Mouse (Mus musculus): ENCODE data around the gene Cdc26. TPM values are rescaled to one million over a fixed set of nuclear protein-coding genes. Genes with fewer than 3 reads are reported as not detected.
A peak's percentile ranks its signal among the peaks of the same experiment; 100 is the strongest.

The Cdc26 gene
- 150 and 151 TPM in 2 replicates for total RNA-seq (2014; fragmentation: Nextera tagmentation)
- 103 and 127 TPM in 2 replicates for total RNA-seq (2017)

- ATAC-seq (replicated peaks; ENCODE audit: poor library complexity, severe bottlenecking): peak; percentile 94
Observed at GRCm38 (mm10) chr4:62408601-62409282, at the start of gene Cdc26, which contains the start of gene Prpf4. Gene Cdc26 (minus strand): TSS chr4:62408642. Gene Prpf4 (plus strand): TSS chr4:62408797.

DNA sequence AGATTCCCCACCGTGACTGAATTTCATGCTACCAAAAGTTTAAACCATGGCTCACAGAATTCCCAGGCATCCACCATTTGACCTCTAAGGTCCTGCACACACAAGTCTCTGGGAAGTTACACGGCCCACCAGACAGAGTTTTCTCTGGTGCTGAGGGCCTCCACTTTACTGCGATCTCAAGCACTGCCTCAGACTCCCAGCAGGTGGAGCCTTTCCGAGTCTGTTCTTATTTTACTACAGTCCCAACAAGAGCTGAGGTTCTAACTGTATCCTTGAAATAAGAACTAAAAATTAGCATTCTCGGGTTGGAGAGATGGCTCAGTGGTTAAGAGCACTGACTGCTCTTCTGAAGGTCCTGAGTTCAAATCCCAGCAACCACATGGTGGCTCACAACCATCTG, 46.6 kb upstream of the Cdc26 start:
- peak; percentile 69 for ATAC-seq (replicated peaks; ENCODE audit: poor library complexity, severe bottlenecking)

DNA sequence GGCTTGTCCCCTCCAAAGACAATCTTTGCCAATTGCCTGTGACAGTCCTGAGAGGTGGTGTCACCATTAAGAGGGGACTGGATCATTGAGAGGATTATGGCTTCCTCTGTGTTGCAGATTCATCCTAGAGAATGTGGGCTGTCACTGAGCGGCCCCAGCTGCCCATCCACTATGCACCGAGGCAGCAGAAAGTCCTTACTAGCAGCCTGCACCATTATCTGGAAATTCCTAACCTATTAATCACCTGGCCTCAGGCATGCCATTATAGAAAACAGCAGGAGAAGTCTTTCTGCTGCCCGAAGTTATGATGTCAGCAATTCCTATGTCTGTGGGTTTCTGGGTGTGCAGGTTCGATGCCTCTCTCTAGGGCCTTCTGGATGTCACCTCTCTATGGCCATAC, 32.5 kb upstream of the Cdc26 start:
- ATAC-seq (replicated peaks; ENCODE audit: poor library complexity, severe bottlenecking): no peak

DNA sequence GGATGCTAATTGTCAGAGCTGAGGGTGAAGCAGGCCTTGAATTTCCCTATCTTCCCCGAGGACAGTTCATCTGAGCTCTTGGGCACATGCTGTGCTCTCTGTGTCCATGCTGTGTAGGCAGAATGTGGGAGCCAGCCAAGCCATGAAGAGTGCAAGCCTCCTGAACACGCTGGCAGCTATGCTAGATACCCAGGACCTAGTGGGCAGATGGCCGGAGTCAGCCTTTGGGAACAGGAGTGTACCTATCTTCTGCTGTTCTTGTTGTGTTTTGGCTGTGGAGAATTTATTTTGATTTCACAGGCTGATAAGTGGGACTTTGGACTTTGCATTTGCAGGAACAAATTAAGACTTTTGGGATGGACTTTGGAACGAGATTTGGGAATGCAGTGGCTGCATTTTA, 32.1 kb upstream of the Cdc26 start:
- ATAC-seq (replicated peaks; ENCODE audit: poor library complexity, severe bottlenecking): no peak

DNA sequence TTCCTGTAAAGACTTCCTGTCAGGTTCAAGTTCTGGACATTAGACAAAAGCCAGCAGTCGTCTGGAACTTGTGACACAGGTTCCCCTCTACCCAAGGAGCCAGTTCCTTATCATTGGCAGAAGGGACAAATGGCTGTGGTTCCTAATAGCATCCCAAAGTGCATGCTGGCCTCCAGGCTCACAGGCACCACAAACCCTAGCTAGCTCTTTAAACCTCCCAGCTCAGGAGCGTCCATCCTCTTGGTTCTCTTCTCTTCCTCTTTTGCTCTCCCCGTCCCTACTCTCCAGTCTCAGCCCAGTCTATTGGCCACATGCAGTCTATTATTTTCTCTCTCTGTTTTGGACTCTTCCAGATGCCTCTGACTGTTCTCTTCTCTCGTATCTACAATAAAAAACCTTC, 31.4 kb upstream of the Cdc26 start:
- ATAC-seq (replicated peaks; ENCODE audit: poor library complexity, severe bottlenecking): peak; percentile 82

- ATAC-seq (replicated peaks; ENCODE audit: poor library complexity, severe bottlenecking): no peak
Observed at GRCm38 (mm10) chr4:62437871-62438270, 29.4 kb upstream of the Cdc26 start.

GRCm38 (mm10) chr4:62437256-62437778, 28.9 kb upstream of the Cdc26 start:
- ATAC-seq (replicated peaks; ENCODE audit: poor library complexity, severe bottlenecking): no peak

DNA sequence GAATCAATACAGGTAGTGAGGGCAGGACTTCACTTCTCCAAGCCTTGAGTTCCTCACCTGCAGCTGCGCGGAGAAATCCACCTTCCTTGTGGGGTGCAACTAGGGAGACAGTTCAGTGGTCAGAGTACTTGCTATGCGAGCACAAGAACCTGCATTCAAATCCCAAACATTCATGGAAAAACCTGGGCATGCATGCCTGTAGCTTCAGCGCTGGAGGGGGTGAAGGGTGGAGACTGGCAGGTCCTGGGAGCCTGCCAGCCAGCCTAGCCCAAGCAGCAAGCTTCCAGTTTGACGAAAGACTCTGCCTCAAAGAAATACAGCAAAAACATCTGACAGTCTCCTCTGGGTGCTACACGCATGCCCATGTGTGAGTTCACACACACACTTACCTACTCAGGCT, 26.6 kb upstream of the Cdc26 start, which contains the start of gene Rnf183:
Gene Rnf183, minus strand, starts transcription at position 172 of the 400 bp plus-strand sequence.
- ATAC-seq (replicated peaks; ENCODE audit: poor library complexity, severe bottlenecking): no peak

DNA sequence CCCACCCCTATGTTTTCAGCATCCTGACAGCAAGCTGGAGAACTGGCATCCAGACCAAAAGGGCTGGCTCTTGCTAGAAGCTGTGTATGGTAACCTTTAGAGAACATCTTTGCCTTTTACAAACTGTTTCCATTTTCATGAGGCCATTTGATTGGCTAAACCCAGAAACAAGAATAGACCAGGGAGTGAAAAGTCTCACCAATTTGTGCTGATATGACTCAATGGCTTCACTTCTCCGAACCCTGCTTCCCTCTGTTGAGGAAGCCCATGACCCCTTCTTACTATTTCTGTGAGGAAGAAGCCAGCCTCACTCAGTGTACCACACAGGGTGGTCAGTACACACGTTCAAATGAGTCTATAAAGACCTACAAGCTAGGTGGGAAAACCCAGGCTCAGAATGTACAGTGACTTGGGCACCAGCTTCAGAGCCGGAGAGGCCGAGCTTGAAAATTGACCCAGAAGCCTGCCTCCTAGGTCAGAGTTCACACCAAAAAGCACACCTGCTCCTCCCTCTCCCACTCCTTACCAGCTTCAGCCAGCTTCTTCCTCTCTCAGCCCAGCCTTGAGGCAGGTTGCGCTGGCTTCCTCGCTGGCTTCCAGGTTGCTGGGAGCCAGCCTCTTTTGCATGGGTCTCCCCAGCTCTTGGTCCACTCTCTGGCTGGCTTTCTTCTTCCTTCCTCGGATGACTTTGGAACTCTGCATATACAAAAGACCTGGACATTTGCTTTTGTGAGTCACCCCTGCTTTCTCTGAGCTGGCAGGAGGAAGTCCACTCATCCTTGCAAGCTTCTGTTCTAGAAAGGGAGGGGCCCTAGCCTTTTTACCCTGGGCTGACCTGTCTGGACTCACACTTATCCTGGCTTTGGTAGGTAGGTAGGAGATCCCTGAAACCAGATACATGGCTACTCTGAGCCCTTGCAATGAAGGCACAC, 25.8 kb upstream of the Cdc26 start:
- 0 out of 2 replicates have a peak, but pooled peaks have one; percentile 12 for ATAC-seq (replicated peaks; ENCODE audit: poor library complexity, severe bottlenecking)

DNA sequence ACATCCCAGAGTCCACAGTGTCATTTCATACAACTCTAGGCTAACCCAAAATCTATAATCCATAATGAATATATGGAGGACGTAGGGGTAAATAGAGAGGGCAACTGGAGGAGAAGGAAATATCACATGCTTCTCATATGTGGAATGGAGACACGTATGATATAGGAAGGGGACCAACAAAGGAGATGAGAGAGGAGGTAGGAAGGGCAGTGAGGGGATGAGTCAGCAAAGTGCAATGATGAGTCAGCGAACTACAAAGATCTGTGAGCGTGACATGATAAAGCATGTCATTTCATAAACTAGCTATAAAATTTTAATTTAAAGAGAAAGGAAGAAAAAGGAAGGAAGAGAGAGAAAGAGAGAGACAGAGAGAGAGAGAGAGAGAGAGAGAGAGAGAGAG, 23.1 kb upstream of the Cdc26 start:
- ATAC-seq (replicated peaks; ENCODE audit: poor library complexity, severe bottlenecking): no peak

DNA sequence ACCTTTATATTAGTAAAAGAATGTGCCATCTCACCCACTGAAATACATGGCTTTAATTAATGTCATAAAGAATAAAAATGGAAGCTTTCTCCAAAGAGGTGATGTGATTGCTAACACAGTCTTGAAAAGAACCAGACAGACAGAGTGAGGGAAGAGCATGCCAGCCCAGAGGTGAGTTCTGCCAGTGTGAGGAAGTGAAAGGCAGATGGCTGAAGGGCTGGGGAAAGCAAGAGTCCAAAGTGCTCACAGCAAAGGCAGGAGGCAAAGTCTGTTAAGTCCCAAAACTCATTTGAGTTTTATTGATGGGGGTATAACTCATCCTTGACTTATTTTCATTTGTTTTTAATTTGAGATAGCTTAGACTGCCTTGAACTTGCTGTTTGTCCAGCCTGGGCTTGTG, 22.2 kb upstream of the Cdc26 start:
- ATAC-seq (replicated peaks; ENCODE audit: poor library complexity, severe bottlenecking): no peak

DNA sequence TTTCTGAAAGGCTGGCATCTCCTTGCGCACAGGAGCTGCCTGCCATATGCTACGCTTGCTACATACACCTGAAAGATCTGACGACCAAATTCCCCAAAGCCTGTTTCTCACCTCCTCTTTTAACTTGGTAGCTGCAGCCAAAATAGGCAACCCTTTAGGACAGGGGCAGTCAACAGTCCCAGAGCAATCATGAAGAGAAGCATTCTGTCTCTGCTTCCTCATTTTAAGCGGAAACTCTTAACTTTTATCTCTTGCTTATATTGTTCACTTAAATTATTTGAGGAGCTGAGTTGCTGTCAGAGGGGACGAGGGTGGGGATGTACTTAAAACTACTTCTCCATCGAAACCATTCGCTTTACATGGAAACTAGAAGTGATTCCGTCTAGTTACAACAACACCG, 21.2 kb upstream of the Cdc26 start:
- peak; percentile 28; the same call in 1 of the 2 replicates for ATAC-seq (replicated peaks; ENCODE audit: poor library complexity, severe bottlenecking)

GRCm38 (mm10) chr4:62427978-62428758, 19.7 kb upstream of the Cdc26 start:
- 0 out of 2 replicates have a peak, but pooled peaks have one; percentile 6 for ATAC-seq (replicated peaks; ENCODE audit: poor library complexity, severe bottlenecking)

GRCm38 (mm10) chr4:62425891-62426290, 17.4 kb upstream of the Cdc26 start:
- ATAC-seq (replicated peaks; ENCODE audit: poor library complexity, severe bottlenecking): no peak

DNA sequence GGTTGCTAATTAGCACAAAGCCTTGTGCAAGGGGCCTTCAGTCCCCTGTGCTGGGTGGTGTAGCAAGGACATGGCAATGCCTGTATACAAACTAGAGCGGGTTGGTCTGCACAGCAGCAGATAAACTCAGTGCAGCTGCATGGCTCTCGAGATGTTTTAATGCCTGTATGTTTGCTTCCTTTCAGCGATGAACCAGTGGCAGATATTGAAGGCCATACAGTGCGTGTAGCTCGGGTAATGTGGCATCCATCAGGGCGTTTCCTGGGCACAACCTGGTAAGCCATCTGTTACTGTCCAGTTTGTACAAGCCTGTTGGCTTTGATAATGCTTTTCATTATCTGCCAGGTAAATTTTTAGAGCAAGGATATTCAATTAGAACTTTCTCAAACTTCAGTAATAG, 10.6 kb upstream of the Cdc26 start:
- no peak for ATAC-seq (replicated peaks; ENCODE audit: poor library complexity, severe bottlenecking)

DNA sequence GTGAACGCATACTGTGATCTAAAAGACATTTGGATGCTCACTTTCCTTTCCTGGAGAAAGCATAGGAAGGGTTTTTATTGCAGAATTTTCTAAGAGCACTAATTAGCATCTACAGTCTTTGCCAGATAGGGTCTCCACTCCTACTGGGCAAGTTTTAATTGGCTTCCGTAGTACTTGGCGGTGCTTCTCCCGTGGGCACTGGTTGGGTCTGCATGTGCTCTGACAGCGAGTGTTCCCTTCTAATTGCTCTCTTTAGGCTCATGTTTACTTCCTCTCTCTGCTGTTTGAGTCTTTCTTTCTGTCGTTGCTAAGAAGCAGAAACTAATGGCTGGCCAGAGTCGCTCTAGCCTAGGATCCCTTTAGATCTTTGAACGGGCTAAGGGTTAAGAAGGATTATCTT, 10.0 kb upstream of the Cdc26 start:
- ATAC-seq (replicated peaks; ENCODE audit: poor library complexity, severe bottlenecking): no peak

GRCm38 (mm10) chr4:62411606-62412005, 3.2 kb upstream of the Cdc26 start:
- ATAC-seq (replicated peaks; ENCODE audit: poor library complexity, severe bottlenecking): no peak

DNA sequence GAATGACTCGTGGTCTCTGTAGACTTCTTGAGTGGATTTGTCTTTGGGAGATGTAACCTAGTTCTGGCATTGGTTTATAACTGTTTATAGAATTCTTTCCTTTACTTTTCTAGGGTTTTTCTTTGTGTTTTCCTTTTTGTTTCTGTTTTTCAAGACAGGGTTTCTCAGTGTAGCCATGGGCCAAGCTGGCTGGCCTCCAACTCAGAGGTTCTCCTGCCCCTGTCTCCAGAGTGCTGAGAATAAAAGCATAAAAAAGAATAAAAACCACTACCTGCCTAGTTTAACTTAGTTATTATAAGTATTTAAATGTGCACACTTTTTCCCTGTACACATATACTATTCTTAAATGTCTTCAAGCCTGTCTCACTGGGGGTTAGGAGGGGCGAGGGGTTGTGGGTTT, 1.9 kb upstream of the Cdc26 start:
- ATAC-seq (replicated peaks; ENCODE audit: poor library complexity, severe bottlenecking): no peak

DNA sequence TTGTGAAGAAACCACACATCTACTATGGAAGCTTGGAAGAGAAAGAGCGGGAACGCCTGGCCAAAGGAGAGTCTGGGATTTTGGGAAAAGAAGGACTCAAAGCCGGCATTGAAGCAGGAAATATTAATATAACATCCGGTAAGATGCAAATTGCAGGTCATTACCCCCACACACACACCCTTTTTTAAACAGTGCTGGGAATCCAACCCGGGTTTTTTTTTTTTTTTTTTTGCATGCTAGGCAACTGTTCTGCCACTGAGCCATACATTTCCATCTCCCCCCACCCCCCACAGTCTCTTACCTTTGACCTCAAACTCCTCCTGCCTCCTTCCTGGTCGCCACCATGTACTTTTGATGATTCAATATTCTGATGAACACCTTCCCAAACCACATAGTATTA, 1.2 kb upstream of the Cdc26 start:
- ATAC-seq (replicated peaks; ENCODE audit: poor library complexity, severe bottlenecking): no peak
